Mouse (Mus musculus): ENCODE data around the gene Nf1.

Gene Nf1

GRCm38 (mm10) chr11:79335077-79335476 is 4.4 kb upstream of the Nf1 start:
- DNase-seq, result no peak

- DNase-seq, result peak; percentile 51
Measured at GRCm38 (mm10) chr11:79336722-79337267, 2.7 kb upstream of the Nf1 start.

- no peak for DNase-seq
Measured at GRCm38 (mm10) chr11:79338621-79339020, 872 bp upstream of the Nf1 start.

GRCm38 (mm10) chr11:79339808-79340781 is 602 bp downstream of the Nf1 start:
- peak; percentile 45 for DNase-seq

- DNase-seq, result no peak
Measured at GRCm38 (mm10) chr11:79356995-79357394, 17.5 kb downstream of the Nf1 start.

GRCm38 (mm10) chr11:79357397-79357796 is 17.9 kb downstream of the Nf1 start:
- no peak for DNase-seq

- no peak for DNase-seq
Measured at GRCm38 (mm10) chr11:79364956-79365355, 25.5 kb downstream of the Nf1 start.

GRCm38 (mm10) chr11:79366284-79366683 is 26.8 kb downstream of the Nf1 start:
- no peak for DNase-seq

- peak; percentile 27 for DNase-seq
Measured at GRCm38 (mm10) chr11:79373031-79373430, 33.5 kb downstream of the Nf1 start.

GRCm38 (mm10) chr11:79398336-79398735 is 58.8 kb downstream of the Nf1 start:
- DNase-seq, result peak; percentile 89

- no peak for DNase-seq
Measured at GRCm38 (mm10) chr11:79403625-79404319, 64.3 kb downstream of the Nf1 start.

- DNase-seq, result no peak
Measured at GRCm38 (mm10) chr11:79413761-79414513, 74.4 kb downstream of the Nf1 start.

GRCm38 (mm10) chr11:79422496-79422895 is 83.0 kb downstream of the Nf1 start:
- no peak for DNase-seq

GRCm38 (mm10) chr11:79426571-79426970 is 87.1 kb downstream of the Nf1 start:
- DNase-seq, result no peak

GRCm38 (mm10) chr11:79427638-79428037 is 88.1 kb downstream of the Nf1 start:
- DNase-seq, result peak; percentile 42

- DNase-seq, result no peak
Measured at GRCm38 (mm10) chr11:79435252-79435651, 95.8 kb downstream of the Nf1 start.

GRCm38 (mm10) chr11:79448361-79448760 is 108.9 kb downstream of the Nf1 start:
- DNase-seq, result no peak

- DNase-seq, result no peak
Measured at GRCm38 (mm10) chr11:79452966-79453365, 113.5 kb downstream of the Nf1 start.

- no peak for DNase-seq
Measured at GRCm38 (mm10) chr11:79457928-79458327, 118.4 kb downstream of the Nf1 start.

- no peak for DNase-seq
Measured at GRCm38 (mm10) chr11:79459846-79460245, 120.4 kb downstream of the Nf1 start.

GRCm38 (mm10) chr11:79460756-79461450 is 121.4 kb downstream of the Nf1 start:
- peak; percentile 68 for DNase-seq

GRCm38 (mm10) chr11:79468097-79468496 is 128.6 kb downstream of the Nf1 start:
- no peak for DNase-seq

Data from thymus, postnatal 14 days (tissue).